Mouse (Mus musculus): ENCODE measurements around the gene Aox1.

DNA sequence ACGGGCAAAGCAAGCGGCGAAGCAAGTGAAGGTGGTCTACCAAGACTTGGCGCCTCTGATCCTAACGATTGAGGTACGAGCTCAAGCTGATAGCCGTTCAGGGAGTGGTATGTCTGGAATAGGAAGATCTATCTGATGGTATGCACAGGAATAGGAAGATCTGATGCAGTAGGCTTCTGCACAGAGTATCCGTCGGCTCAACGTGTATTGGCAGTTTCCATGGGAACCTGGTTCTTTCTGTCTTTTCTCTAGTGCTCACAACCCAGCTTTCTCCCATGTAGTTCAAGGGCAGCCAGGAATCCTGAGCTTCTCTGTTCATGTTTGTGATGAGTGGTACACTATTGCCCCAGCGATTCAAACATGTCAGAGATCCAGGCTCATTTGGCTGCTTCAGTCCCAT is 40.4 kb downstream of the Aox1 start:
- TF ChIP-seq GATA1 (IDR thresholded peaks at IDR 0.05; ENCODE audit: borderline replicate concordance, low read length) (no peak), FLI1 (IDR thresholded peaks at IDR 0.05; ENCODE audit: low read length) (no peak)

Measured in megakaryocyte, embryonic 14.5 days (primary cell).